Mouse (Mus musculus): ENCODE measurements around the gene Ppp1r12c. TPM values are rescaled to one million over a fixed set of nuclear protein-coding genes. Genes with fewer than 3 reads are reported as not detected.

The Ppp1r12c gene
- total RNA-seq, 2 experiments from 2014 or later: 148 to 153 TPM

DNA sequence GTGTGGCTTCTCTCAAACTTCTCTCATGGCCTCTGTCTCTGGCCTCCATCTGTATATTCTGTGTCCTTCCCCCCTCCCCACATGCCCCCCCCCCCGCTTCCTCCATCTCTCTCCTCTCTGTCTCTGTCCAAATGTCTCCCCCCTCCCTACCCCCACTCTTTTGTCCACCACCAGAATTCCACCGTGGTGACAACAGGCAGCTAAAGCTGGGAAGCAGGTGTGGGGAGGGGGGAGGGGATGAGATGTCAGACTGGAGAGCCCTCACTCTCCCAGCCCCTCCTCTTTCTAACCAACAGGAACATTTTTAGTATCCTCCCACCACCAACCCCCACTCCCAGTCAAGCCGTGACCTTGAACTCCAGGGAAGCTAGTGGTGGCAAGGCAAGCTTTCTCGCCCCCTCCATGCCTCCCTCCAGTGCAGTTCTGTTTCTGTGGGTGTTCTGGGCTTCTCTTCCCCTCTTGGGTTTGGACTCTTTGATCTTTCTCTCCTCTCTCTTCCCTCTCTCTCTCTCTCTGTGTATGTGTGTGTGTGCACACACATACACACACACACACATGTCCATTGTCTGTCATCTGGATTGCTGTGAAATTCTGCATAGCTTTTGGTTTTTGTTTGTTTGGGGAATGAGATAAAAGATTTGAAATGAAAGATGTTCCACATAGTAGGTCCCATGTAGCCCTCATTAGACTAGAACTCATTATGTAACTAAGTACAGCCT lies 15.0 kb upstream of the Ppp1r12c start, which contains the start of gene Tnnt1:
Gene Tnnt1 (minus strand): TSS at position 51 of the 719 bp plus-strand sequence.
- no peak for DNase-seq (ENCODE audit: low spot score in 2 of 2)

DNA sequence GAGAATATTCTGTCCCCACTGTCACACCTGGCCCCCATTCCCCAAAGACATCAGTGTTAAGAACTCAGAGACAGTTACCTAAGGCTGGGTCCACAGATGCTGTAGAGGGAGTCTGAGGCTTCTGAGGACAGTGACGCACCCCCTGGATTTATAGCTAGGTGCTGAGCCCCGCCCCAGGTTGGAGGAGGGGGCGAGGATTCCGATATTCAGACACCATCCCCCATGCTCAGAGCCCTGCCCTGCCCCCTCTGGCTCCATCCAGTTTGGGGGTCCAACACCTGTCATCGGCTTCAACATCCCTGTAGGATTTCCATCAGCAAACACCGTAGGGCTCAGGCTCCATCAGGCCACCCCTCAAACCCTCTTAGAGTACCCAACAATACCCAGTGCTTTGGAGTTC lies 14.4 kb upstream of the Ppp1r12c start:
- no peak for DNase-seq (ENCODE audit: low spot score in 2 of 2)

DNA sequence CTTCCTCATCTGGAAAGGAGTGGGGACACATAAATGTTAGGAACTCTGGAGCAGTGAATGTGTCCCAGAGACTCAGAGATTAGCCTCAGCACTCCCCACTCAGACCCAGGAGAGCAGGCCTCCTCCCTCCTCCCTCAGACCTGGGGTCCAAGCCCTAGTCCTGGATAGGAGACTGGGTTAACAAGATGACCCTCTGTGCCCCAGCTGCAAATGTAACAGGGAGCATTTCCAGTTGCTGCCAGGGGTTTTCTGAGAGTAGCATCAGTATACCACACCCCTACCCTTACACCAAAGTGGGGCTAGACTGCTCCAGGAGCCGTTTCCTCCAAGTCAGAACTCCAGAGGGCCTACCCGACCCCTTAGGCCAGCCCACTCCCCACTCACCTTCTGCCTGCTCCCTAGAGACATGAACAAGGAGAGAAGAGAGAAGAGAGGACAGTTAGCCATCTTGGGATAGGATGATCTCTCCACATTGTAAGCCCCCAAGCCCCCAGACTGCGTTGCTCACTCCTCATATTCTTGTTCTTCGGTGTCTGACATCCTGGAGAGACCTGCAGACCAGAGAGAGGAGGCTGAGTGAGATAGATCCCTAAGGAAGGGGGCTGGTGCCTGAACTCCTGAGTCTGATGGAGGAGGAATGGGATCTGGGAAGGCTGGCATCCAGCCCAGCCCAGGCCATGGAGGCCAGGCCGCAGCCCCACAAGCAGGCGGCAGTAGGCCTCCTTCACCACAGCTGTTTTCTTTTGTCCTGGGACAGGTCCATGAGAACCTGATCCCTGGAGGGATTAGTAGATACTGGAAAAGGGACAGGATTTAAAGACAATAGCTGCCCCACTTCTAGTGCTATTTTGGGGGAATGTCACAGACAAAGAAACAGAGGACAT lies 12.6 kb upstream of the Ppp1r12c start:
- DNase-seq (ENCODE audit: low spot score in 2 of 2): no peak

DNA sequence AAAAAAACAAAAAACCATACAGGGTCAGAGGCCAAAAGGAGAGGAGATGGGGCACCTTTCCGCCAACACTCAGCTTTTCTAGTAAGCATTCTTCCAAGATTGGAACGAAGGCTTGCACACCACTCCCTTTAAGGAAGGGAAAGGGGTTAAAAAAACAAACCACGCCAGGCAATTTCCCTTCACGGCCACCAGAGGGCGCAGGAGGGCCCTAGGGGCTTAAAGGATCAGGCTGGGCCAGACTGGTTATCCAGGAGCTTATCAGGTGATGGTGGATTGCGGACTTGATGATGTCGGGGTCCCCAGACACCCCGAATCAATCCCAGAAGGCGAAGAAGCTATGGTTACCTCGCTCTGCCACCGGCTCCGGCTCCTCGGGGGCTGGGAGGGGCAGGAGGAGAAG lies 11.8 kb upstream of the Ppp1r12c start:
- no peak for DNase-seq (ENCODE audit: low spot score in 2 of 2)

DNA sequence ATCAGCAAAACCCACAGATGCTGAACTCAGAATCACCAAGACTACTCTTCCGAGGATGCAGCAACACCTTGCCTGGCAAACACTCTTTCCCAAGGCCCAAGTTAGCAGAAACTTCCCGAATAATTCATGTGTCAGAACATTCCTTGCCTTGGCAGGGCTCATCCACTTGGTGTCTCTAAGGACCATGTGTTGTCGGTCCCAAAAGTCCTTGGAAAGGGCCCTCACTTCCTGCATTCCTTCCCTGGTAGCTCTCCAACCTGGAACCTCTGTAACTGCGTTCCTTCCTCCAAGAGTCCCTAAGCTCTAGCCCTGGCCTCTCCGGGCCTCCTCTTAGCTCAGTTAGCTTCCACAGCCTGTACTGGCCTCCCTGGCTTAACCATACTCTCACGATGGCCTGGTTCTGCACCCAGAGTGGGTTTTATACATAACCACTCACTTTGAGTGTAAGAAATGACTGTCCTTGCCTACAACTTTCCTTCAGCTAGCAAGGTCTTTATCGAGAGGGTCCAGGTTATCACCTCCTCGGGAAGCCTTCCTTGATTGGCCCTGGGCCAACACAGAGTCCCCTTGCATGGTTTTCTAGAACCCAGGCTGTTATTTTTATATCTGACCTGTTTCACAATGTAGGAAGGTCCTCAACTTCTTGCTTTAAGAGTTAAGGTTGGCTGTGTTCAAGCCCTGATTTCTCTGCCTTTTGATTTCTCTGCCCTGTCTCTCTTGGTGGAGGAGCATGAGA lies 10.2 kb upstream of the Ppp1r12c start:
- DNase-seq (ENCODE audit: low spot score in 2 of 2): no peak

DNA sequence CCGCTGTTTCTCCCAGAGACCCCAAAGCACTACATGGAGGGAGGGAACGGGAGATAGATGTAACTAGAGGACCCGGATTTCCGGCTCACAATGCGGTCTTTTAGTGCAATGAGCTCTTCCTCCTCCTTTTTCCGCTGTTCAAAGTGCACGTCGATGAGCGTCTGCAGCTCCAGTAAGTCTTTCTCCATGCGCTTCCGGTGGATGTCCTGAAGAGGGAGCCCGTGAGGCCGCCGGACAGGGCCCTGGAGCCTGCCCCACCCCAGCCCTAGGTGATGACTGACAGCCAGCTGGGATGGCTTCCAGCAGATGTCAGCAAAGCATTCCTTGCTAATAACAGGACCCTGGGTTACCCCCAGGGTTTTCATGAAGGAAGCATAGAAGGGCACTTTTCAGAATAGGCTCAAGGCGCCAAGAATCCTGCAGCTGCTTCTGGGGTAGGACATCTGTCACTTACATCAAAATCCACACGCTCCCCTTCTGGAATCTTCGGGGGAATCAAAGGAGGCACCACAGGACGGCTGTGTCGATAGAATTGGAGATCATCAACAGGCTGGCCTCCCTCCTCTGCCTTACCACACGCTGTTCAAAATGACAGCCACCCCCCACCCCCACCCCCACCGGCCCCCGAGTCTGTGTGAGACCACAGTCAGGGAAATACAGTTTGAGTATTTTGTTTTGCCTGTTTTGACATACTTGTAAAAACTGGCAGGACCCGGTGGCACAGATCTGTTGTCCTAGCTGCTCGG lies 8.6 kb upstream of the Ppp1r12c start:
- peak in 1 of 2 experiments; percentile 56 for DNase-seq (ENCODE audit: low spot score in 2 of 2)

DNA sequence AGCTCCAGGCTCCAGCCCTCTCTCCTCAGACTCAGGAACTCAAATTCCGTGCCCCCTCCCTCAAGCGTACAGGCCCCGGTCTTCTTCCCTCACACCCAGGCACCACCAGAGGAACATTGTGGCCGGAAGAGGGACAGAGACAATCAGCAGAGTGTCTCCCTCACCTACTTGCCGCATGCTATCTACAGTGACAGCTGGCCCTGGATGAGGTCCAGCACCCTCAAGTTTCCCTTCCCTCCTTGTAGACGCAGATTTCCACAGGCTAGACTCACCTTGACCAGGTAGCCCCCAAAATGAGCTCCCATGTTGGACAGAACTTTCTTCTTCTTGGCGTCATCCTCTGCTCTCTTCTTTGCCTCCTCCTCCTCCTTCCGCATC lies 7.2 kb upstream of the Ppp1r12c start:
- DNase-seq (ENCODE audit: low spot score in 2 of 2): no peak

DNA sequence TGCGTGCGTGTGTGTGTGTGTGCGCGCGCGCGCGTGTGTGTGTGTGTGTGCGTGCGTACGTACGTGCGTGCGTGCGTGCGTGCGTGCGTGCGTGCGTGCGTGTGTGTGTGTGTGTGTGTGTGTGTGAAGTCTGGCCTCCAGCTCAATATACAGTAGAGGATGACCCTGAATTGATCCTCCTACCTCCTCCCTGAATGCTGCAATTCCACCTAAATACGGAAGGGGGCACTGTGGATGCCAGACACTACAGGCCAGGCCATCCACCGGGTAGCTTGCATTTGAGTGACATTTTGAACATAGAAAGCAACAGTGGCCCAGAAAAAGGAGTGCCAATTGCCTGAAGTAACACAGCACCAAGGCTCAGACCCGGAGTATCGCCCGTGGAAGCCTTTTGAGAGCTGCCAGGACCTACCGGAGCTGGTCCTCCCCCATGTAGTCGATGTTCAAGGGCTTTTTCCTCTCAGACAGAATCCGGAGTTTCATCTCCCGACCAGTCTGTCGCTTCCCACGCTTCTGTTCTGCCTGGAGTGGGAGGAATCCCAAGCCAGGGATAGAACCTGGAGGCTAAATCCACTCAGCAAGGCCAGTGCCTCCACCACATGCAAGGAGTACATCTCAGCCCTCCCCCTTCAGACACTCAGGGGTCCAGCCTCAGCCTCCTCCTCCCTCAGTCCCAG lies 6.7 kb upstream of the Ppp1r12c start:
- peak in 1 of 2 experiments; percentile 25 for DNase-seq (ENCODE audit: low spot score in 2 of 2)

DNA sequence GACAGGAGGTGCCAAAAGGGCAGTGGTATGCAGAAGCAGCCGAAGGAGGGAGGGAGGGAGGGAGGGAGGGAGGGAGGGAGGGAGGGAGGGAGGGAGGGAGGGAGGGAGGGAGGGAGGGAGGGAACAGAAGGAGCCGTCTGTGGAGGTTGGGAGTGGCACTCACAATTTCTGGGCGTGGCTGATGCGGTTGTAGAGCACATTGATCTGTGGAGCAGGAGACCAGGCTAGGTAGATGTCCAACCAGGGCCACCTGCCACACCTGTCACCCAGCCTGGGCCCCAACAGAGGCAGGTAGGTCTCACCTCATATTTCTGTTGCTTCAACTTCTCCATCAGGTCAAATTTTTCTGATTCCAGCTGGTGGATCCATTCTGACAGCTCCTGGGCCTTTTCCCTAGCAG lies 5.7 kb upstream of the Ppp1r12c start:
- DNase-seq (ENCODE audit: low spot score in 2 of 2): no peak

DNA sequence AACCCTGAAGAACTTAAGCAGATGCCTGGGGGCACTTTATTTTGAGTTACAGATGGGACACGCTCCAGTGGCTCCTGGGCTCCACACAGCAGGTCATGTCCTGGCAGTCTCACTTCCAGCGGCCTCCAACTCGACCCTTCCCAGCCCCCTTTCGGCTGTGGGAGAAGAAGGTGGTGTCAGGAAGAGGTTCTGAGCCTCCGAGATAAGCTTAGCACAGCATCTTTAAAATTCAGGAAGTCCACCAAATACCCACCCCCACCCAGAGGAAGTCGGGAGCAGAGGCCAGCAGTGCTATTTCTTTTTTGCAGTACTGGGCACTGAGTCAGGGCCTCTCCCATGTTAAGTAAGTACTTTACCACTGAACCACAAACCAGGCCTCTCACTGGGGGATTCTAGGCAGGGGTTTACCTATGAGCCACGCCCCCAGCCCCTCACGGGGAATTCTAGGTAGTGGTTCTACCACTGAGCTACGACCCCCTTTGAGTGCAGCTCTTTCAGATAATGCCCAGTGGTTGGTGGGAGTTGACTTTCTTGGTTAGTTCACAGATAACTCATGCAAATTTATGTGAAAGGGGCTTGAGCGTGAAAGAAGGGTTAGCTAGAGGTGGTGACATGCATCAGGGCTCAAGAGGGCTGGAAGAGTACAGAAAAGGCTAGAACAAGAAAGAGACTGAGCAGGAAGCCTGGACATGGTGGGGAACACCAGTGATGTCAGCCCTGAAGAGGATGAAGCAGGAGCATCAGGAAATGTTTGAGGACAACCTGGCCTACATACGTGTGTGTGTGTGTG lies 3.4 kb upstream of the Ppp1r12c start:
- no peak for DNase-seq (ENCODE audit: low spot score in 2 of 2)

DNA sequence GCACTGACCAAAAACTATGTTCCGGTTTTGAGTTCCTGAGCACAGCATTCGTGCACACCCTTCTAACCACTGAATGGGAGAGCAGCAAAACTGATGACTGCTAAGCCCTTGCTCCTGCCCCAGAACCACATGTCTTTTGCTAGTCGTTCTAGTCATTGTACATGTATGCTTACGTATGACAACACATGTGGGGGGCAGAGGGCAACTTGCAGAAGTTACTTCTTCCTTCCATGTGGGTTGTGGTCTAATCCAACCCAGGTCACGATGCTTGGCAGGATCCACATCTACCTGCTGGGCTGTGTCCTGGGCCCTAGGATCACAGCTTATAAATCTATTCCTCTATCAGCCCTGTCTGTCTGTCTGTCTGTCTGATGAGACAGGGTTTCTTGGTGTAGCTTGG lies 2.4 kb upstream of the Ppp1r12c start:
- no peak for DNase-seq (ENCODE audit: low spot score in 2 of 2)

DNA sequence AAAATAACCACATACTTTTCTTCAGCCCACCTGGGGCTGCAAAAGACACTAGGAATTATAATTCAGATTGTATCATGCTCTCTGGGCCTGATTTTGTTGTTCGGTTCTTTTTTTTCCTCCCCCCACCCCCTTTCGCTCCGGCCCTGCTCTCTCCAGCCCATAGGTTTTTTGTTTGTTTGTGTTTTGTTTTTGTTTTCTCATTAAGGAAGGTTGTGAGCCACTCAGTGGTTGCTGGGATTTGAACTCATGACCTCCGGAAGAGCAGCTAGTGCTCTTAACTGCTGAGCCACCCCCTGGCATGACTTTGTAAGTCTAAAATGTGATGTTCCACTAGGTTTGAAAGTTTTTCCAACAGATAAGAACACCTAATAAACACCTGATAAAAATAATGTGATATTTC lies 1.6 kb upstream of the Ppp1r12c start:
- DNase-seq (ENCODE audit: low spot score in 2 of 2): no peak

DNA sequence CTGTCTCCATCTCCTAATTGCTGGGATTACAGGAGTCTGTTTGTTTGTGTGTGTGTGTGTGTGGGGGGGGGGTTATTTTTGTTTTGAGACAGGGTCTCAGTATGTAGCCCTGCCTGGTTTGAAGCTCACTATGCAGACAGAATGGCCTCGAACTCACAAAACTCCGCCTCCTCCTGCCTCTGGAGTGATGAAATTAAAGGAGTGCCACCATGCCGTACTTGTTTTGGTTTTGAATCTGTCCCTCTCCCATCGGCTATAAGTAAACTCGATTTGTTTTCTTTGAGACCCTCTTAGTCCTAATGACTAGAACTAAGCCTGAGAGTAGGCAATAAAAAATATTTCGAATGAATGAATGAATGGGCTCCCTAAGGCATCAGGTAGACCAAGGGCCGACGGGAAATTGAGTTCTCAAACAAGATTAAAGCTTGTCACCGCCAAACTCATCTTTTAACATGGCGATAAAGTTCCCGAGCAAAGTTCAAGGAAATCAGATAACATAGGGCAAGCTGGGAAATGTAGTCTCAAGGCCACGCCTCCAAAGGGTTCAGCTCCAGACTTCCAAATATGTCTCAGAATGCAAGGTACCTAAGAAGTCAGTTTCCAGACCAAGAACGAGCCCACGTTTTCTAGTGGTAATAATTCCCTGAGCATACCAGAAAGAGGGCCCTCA lies 1.1 kb upstream of the Ppp1r12c start:
- DNase-seq (ENCODE audit: low spot score in 2 of 2): peak; percentile 61 to 91

DNA sequence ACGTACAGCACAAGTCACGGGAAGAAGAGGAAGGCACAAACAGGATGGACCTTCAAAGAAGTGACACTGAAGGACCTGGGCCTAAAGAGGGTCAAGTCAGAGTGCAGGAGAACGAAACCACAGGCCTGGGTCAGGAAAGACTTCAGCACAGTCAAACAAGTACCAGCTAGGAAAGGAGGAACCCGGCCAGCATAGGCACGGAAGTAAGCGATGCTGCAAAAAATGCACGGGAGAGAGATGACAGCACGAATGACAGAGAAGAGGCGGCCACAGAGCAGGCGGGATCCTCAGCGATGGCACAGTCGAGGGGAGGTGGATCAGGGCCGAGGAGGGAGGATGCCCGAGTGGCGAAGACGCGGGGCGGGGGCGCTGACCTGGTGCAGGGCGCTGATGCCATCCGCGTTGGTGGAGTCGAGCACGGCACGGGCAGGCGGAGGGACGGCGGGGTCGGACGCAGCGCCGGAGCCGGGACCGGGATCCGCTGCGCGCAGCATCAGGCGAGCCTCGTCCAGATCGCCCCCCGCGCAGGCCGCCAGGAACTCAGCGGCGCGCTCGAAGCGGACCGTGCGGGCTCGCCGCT lies 498 bp downstream of the Ppp1r12c start:
- peak; percentile 40 to 46 for DNase-seq (ENCODE audit: low spot score in 2 of 2)

DNA sequence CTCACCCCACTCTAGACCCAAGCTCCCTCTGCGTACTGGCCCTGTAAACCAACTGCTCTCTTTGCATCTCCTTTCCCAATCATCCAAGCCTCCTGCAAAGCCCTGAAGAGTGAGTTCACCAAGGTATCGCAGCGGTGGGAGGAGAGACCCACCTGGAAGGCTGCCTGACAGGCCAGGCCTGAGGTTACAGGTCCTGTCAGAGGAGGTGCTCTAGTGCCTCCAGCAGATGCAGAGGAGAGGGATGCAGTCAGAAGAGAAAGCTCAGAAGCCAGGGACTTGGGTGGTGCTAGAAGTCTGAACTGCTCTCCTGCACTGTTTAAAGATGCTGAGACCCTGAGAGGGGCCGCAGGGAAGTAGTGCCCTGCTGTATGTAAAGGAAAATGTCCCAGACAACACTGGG lies 2.4 kb downstream of the Ppp1r12c start:
- DNase-seq (ENCODE audit: low spot score in 2 of 2): no peak

DNA sequence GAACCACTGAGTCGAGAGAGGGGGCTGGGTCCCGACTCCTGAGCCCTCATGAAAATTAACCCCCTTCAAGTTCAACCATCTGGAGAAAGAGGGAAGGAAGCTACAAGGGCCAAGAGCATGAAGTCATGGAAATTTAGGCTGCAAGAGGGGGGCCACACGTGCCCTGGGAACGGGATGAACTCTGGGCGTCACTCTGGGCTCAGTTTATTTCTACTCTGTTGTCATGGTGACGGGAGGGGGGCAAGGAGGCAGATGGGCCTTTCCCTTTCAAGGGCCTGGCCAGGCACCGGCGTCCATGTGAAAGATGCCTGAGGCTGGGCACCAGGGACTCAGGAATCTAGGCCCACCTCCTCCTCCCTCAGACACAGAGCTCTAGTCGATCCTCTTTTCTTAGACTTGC lies 3.2 kb downstream of the Ppp1r12c start:
- no peak for DNase-seq (ENCODE audit: low spot score in 2 of 2)

DNA sequence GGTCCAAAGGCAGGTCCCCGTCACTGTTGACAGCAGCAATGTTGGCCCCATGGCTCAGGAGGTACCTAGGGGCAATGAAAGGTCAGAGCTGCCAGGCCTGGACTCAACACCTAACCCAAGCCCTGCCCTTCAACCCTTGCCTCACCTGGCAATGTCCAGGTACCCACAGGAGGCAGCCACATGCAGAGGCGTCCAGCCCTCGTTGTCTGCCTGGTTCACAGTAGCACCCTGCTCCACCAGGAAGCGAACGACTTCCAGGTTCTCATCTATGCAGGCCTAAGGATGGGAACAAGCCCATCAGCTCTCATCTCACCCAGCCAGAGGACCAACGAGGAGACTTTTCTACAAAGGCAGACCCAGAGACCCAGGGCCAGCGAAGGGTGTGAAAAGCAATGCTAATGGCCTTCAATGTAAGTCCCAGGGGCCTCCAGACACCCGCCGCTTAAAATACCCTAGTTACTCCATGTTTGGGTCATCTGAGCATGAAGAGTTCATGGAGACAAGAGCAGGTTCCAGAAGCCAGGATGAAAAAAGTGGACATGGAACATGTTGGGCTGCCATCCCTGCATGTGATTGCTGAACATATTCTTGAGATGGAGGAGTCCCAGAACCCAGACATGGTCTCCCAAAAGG lies 4.1 kb downstream of the Ppp1r12c start:
- no peak for DNase-seq (ENCODE audit: low spot score in 2 of 2)

DNA sequence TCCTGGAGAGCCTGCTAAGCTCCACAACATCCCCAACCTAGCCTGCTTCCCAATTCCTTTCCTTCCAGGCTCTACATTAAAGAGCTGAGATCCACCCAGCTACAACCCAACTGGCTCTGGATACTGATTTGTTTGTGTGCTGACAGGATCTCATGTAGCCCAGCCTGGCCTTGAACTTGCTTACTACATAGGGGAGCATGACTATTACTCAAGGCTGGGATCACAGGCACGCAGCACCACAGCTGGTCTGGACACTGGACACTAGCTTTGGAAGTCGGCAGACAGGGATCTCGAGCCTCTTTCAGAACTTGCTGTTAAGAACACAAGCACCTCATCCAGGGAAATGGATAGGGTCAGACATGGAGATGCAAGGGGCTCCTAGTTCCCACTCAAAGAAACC lies 5.0 kb downstream of the Ppp1r12c start:
- DNase-seq (ENCODE audit: low spot score in 2 of 2): no peak
